Mouse (Mus musculus) right cerebral cortex, adult 2 months (tissue): ENCODE data around the gene Slc30a5.
"Not testable (repeated sequence)": the region's sequence is repeated elsewhere in the genome, so short reads cannot be mapped to it uniquely, and the experiment has no call there.

Source experiments
- DNase-seq, 2 experiments: peaks; one replicate each; pipeline ENCODE4 v3.0.0; 2021 to 2022; ENCODE audit warnings: low spot score in 2 of 2

The Slc30a5 gene

GRCm38 (mm10) chr13:100841741-100842140, 8.5 kb upstream of the Slc30a5 start:
- DNase-seq: no peak

- no peak for DNase-seq
These were observed 1.6 kb upstream of the Slc30a5 start for GRCm38 (mm10) chr13:100834777-100835176.

DNA sequence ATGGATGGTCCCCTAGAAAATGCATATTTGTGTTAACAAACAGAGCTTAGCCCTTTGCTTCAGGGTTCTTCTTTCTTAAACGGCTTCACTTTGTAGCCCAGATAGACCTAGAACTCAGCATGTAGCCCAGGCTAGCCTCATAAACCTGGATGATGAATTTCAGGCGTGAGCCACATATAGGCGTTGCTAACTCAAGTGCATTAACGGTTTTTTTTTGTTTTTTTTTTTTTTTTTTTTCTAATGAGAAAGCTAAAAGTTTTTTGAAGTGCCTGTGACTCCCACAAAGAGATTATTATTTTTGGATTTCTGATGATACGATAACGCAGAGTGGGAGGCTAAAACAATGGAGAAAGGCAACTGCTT, 394 bp upstream of the Slc30a5 start:
- DNase-seq: no peak

- DNase-seq: no peak
These were observed 1.0 kb downstream of the Slc30a5 start for GRCm38 (mm10) chr13:100832188-100832587.

GRCm38 (mm10) chr13:100831123-100831522, 2.1 kb downstream of the Slc30a5 start:
- DNase-seq: no peak

GRCm38 (mm10) chr13:100825627-100826410, 7.4 kb downstream of the Slc30a5 start:
- DNase-seq: no peak

GRCm38 (mm10) chr13:100824916-100825315, 8.3 kb downstream of the Slc30a5 start:
- DNase-seq: no peak

DNA sequence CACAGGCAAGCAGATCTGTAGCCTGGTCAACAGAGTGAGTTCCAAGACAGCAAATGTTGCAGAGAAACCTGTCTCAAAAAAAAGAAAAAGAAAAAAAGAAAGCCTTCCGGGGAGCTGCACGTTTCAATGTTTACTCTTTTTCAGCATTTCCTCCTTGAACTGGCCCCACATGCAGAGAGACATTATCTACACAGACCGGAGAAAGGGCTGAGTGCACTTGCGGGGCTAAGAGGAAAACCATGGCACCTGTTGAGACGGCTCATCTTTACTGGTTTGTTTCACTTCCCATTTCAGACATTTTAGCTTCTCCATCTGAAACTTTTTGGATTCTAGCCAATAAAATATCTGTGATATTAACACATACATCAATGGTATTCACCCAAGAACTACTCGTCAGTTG, 8.9 kb downstream of the Slc30a5 start:
- no peak for DNase-seq

- no peak for DNase-seq
These were observed 9.4 kb downstream of the Slc30a5 start for GRCm38 (mm10) chr13:100823863-100824262.

GRCm38 (mm10) chr13:100814451-100814850, 18.8 kb downstream of the Slc30a5 start:
- no peak for DNase-seq

DNA sequence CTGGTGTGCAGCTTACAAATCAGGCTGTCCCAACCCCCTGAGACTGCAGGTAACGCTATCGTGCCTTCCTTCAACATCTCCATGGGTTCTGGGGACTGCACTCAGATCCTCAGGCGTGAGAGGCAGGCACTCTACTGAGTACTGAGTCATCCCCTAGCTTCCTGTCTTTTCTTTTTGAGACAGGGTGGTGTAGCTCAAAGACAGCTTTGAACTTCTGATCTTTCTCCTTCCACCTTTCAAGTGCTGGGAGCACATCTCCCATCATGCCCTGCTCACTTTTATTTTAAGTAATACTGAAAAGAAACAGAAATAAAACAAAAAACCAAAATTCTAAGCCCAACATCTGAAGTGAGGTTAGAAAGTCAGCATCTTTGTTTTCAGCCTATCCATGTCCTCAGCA, 27.5 kb downstream of the Slc30a5 start:
- DNase-seq: no peak

GRCm38 (mm10) chr13:100797171-100797570, 36.1 kb downstream of the Slc30a5 start:
- no peak for DNase-seq

- no peak for DNase-seq
These were observed 44.1 kb downstream of the Slc30a5 start for GRCm38 (mm10) chr13:100789083-100789482.

- not testable (repeated sequence) for DNase-seq
These were observed 45.2 kb downstream of the Slc30a5 start for GRCm38 (mm10) chr13:100788057-100788456.

GRCm38 (mm10) chr13:100787316-100788010, 45.8 kb downstream of the Slc30a5 start:
- no peak for DNase-seq

DNA sequence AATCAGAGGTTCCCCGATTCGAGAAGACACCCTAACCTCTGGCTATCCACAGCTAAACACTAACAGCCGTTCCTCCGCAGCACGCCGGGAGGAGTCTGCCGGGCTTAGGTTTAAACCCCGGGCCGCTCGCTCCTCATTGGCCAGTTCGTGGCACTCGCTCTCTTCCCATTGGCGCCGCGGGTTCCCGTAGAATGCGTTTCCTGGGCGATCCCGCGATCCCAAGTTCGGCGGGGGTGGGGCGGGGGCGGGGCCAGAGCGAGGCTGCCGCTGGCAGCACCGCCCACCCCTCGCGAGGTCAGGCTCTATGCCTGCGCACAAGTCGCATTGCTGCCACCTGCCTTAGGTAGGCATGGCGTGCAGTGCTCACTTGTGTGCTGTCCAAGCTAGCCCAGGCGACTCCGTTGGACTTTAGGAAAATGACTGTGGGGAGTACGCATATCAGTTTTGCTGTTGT, 46.8 kb downstream of the Slc30a5 start, which contains the start of gene Ccnb1:
Gene Ccnb1 (minus strand): TSS at position 157 of the 454 bp plus-strand sequence.
- DNase-seq: peak; percentile 88

DNA sequence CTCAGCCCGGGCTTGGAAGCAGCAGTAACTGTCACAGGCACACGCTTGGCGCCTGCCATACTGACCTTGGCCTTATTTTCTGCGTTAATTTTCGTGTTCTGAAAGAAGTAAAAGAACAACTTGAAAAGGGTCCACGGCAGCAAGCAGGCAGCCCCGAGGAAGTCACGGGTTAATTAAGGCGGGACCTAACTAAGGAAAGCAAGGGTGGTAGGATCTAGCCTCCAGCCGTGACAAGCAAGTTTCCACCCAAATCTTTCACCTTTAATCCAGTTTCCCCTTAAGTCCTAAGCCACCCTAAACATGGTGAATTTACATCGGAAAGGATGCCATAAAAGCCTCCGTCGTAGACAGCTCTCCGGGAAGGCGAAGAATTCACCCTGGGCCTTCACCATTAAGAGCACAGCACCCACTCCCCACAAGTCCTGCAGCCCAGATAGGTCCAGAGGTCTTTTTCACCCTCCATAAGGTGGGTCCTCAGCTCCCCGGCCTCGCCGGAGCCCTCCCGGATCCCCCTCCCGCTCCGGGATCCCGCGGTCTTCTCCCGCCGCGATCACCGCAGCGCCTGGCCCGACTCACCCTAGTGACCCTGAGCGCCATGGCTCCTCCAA, 47.3 kb downstream of the Slc30a5 start:
- DNase-seq: no peak

DNA sequence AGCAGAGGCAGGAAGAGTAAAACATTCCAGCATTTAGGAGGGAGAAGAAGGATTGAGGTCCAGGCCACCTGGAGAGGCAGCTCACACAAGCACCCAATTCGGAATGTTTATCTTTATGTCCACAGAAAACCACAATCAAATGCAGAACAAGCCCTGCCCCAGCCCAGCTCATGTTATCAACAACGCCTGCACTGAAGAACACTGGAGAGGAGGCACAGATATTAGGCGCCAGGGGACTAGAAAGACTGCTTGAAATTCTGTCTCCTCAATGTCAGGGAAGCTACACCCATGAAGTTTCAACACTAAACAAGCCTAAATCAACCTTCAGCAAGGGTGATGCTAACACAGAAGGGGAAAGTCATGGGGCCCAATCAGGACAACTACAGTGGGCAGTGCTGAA, 55.7 kb downstream of the Slc30a5 start:
- no peak for DNase-seq

DNA sequence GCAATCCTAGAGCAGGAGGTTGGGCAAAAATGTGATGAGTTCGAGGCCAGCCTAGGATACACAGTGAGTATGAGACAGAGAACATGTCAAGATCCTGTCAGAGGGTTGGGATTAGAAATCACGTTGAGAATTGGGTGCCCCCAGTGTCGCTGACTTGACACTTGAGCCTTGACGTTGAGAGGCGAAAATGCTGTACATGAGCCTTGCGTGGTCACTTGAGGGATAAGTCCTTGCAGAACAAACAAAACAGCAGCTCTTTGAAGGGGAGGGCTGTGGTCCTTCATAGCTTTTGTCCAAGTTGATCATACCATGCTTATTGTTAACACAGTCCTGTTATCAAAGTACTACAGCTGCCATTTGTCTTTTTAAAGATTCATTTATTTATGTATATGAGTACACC, 56.5 kb downstream of the Slc30a5 start:
- no peak for DNase-seq

DNA sequence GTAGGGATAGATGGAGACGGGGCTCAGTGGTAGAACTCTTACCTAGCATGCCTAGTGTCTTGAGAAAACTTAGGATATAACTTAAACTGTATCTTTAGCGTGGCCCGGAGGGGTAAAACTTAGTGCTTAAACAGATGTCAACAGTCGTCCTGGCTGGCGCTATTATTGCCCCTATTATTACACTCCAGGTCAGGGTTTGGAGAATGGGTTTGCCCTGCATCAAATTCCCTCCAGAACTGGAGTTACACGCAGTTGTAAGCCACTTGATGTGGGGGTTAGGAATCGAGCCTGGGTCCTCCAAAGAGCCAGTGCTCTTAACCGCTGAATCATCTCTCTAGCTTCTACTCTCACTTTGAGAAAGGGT, 57.2 kb downstream of the Slc30a5 start:
- DNase-seq: no peak

- peak; percentile 82 to 86 for DNase-seq
These were observed 57.8 kb downstream of the Slc30a5 start, which contains the start of gene Cenph for GRCm38 (mm10) chr13:100775252-100776055. Gene Cenph, minus strand, starts transcription at chr13:100775899.

DNA sequence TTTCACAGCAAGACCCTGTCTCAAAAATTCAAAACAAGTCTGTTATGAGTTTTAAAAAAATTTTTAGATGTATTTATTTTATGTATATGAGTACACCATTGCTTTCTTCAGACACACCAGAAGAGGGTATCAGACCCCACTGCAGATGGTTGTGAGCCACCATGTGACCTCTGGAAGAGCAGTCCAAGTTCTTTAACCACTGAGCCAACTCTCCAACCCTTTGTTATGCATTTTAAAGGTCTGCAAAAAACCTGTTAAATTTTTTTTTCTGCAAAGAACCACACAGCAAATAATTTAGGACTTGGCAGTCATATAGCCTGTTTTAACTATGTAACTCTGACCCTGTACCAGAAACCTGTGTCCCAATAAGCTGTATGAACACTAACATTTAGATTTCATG, 58.5 kb downstream of the Slc30a5 start:
- no peak for DNase-seq
